Mouse (Mus musculus) gastrocnemius, adult 2 months (tissue): ENCODE data around the gene Dnaaf5. TPM values are rescaled to one million over a fixed set of nuclear protein-coding genes. Genes with fewer than 3 reads are reported as not detected.

ENCODE experiments used
- DNase-seq: peaks from one replicate; pipeline ENCODE4 v3.0.0; 2022
- H3K27ac ChIP-seq: fragments of 200-600 bp; 2 replicates; pipeline ENCODE4 v1.8.1; 2022; ENCODE audit warnings: mild to moderate bottlenecking
- H3K4me3 ChIP-seq: fragments of 200-600 bp; 2 replicates; pipeline ENCODE4 v1.8.1; 2022; ENCODE audit warnings: mild to moderate bottlenecking, moderate library complexity
- CTCF ChIP-seq: fragments of 200-600 bp; IDR thresholded peaks from 2 replicates; pipeline ENCODE4 v1.8.1; 2022; ENCODE audit warnings: antibody characterized with exemption, mild to moderate bottlenecking, moderate library complexity
- intact Hi-C: fragments of 180-260 bp; cut with DNase I; formaldehyde crosslinking; loops from one replicate; pipeline ENCODE4 v1.15.1; 2025
- total RNA-seq, 2 experiments: library from RNA; stranded (reverse); gene quantifications; 2 replicates each; pipeline ENCODE4 v1.2.3; 2021

The Dnaaf5 gene
- total RNA-seq, 2 experiments from 2014 or later = 14.1 to 16.7 TPM

- Histone ChIP-seq H3K4me3 (no peak overlapping the region), H3K27ac (no peak overlapping the region)
- intact Hi-C loops = no loop called here
- DNase-seq = no peak
- TF ChIP-seq CTCF = no peak
Observed at GRCm38 (mm10) chr5:139147178-139148078, 2.6 kb upstream of the Dnaaf5 start.

GRCm38 (mm10) chr5:139149006-139149672, 884 bp upstream of the Dnaaf5 start:
- intact Hi-C loops = no loop called here
- no peak for DNase-seq
- peak overlapping the region; percentile 97 for H3K4me3 ChIP-seq
- H3K27ac ChIP-seq = peak overlapping the region; percentile 89
- TF ChIP-seq CTCF = no peak

GRCm38 (mm10) chr5:139150603-139151031, 594 bp downstream of the Dnaaf5 start:
- H3K4me3 ChIP-seq = peak overlapping the region; percentile 97
- intact Hi-C loops = no loop called here
- peak; percentile 33 for DNase-seq
- no peak for TF ChIP-seq CTCF
- peak overlapping the region; percentile 77 for H3K27ac ChIP-seq

- intact Hi-C loops = no loop called here
- Histone ChIP-seq H3K4me3 (no peak overlapping the region), H3K27ac (no peak overlapping the region)
- no peak for TF ChIP-seq CTCF
- DNase-seq = no peak
Observed at GRCm38 (mm10) chr5:139160899-139161298, 10.9 kb downstream of the Dnaaf5 start.

GRCm38 (mm10) chr5:139161632-139162031, 11.6 kb downstream of the Dnaaf5 start:
- Histone ChIP-seq H3K27ac (no peak overlapping the region), H3K4me3 (no peak overlapping the region)
- intact Hi-C loops = no loop called here
- no peak for TF ChIP-seq CTCF
- no peak for DNase-seq

GRCm38 (mm10) chr5:139166781-139167361, 16.8 kb downstream of the Dnaaf5 start:
- TF ChIP-seq CTCF = no peak

GRCm38 (mm10) chr5:139167548-139167947, 17.5 kb downstream of the Dnaaf5 start:
- intact Hi-C loops = no loop called here
- Histone ChIP-seq H3K27ac (no peak overlapping the region), H3K4me3 (no peak overlapping the region)
- TF ChIP-seq CTCF = no peak
- DNase-seq = no peak

More at GRCm38 (mm10) chr5:139166781-139167361, 16.8 kb downstream of the Dnaaf5 start:
- H3K27ac ChIP-seq = no peak overlapping the region
- no peak overlapping the region for H3K4me3 ChIP-seq
- DNase-seq = no peak
- intact Hi-C loops = no loop called here

- no peak for DNase-seq
- Histone ChIP-seq H3K4me3 (no peak overlapping the region), H3K27ac (no peak overlapping the region)
- intact Hi-C loops = loop anchor here (10.0 kb wide), 1 partner anchor 157 kb away; no protein-coding TSS in a partner anchor
- TF ChIP-seq CTCF = no peak
Observed at GRCm38 (mm10) chr5:139171929-139172328, 21.9 kb downstream of the Dnaaf5 start.

GRCm38 (mm10) chr5:139174141-139174540, 24.1 kb downstream of the Dnaaf5 start:
- H3K27ac ChIP-seq = no peak overlapping the region
- intact Hi-C loops = loop anchor here (10.0 kb wide), 1 partner anchor 159 kb away; no protein-coding TSS in a partner anchor
- no peak overlapping the region for H3K4me3 ChIP-seq
- DNase-seq = no peak
- no peak for TF ChIP-seq CTCF

- peak; percentile 72 for DNase-seq
- no peak for TF ChIP-seq CTCF
- H3K4me3 ChIP-seq = no peak overlapping the region
- H3K27ac ChIP-seq = no peak overlapping the region
- intact Hi-C loops = loop anchor here (10.0 kb wide), 1 partner anchor 160 kb away; no protein-coding TSS in a partner anchor
Observed at GRCm38 (mm10) chr5:139174556-139175547, 24.8 kb downstream of the Dnaaf5 start.

- intact Hi-C loops = loop anchor here (1.0 to 10.0 kb wide), 3 partner anchors 104 to 331 kb away; no protein-coding TSS in a partner anchor
- TF ChIP-seq CTCF = peak; percentile 87
Observed at GRCm38 (mm10) chr5:139178895-139179631, 29.0 kb downstream of the Dnaaf5 start.

More at GRCm38 (mm10) chr5:139178895-139179631, 29.0 kb downstream of the Dnaaf5 start:
- Histone ChIP-seq H3K27ac (peak overlapping the region; percentile 9; the same call in 1 of the 2 replicates), H3K4me3 (no peak overlapping the region)
- DNase-seq = peak; percentile 86
